Mouse (Mus musculus) cerebellum, adult 2 months (tissue): ENCODE data around the gene Cort. TPM values are rescaled to one million over a fixed set of nuclear protein-coding genes. Genes with fewer than 3 reads are reported as not detected.

ENCODE experiments used
- DNase-seq, 2 experiments: peaks; one replicate each; pipeline ENCODE4 v3.0.0; 2021
- H3K27ac ChIP-seq: fragments of 200-500 bp; 2 replicates; pipeline ENCODE4 v1.5.1; 2012; ENCODE audit warnings: low read length, control low read depth, inconsistent platforms; ENCODE audit not compliant: insufficient read depth
- H3K27me3 ChIP-seq: fragments of 200-500 bp; 2 replicates; pipeline ENCODE4 v1.6.1; 2012; ENCODE audit warnings: inconsistent platforms, mild to moderate bottlenecking, low read length, moderate library complexity; ENCODE audit not compliant: control insufficient read depth, insufficient read depth
- H3K4me1 ChIP-seq: fragments of 200-500 bp; 2 replicates; pipeline ENCODE4 v1.6.1; 2011; ENCODE audit warnings: low read length; ENCODE audit not compliant: control insufficient read depth, insufficient read depth
- H3K4me3 ChIP-seq: fragments of 200-500 bp; replicated peaks from 2 replicates; pipeline ENCODE3; 2011; ENCODE audit warnings: mild to moderate bottlenecking, low read depth, low read length, control low read depth; ENCODE audit not compliant: insufficient read depth
- CTCF ChIP-seq: fragments of 200-500 bp; IDR thresholded peaks from 2 replicates; pipeline ENCODE4 v1.5.1; 2011; ENCODE audit warnings: low read depth, mild to moderate bottlenecking, control low read depth, low read length, moderate library complexity, borderline replicate concordance; ENCODE audit not compliant: insufficient read depth
- POLR2A ChIP-seq: fragments of 200-500 bp; IDR thresholded peaks from 2 replicates; pipeline ENCODE4 v1.6.1; 2011; ENCODE audit warnings: low read length, control low read depth, borderline replicate concordance; ENCODE audit not compliant: insufficient read depth
- WGBS: fragments of 180-500 bp; shearing (Covaris S2); methylation state at CpG from one replicate; pipeline ENCODE4 v1.1.7; 2018; 5-methylcytosine and 5-hydroxymethylcytosine counted together
- polyA plus RNA-seq: library from polyadenylated mRNA; depleted of rRNA; stranded (reverse); fragments of >200 nt; gene quantifications from 2 replicates; pipeline ENCODE4 v1.2.3, GENCODE M21; 2012

Cort gene
- polyA plus RNA-seq, 1 experiment = 0.29 TPM

GRCm38 (mm10) chr4:149166957-149167611 lies 40.5 kb upstream of the Cort start:
- H3K27ac ChIP-seq = no peak overlapping the region
- no peaks in the 10 kb centered on the region for H3K4me1 ChIP-seq
- 1% methylated on average over 27 of the region's 27 CpGs for WGBS
- no peaks in the 10 kb centered on the region for H3K27me3 ChIP-seq
- DNase-seq = no peak
- peak overlapping the region; percentile 73 for H3K4me3 ChIP-seq
- TF ChIP-seq CTCF (no peak), POLR2A (no peak)

GRCm38 (mm10) chr4:149166215-149166946 lies 39.8 kb upstream of the Cort start, which contains the start of gene Pgd:
Gene Pgd (minus strand): TSS chr4:149166771.
- peak; percentile 96 for DNase-seq
- TF ChIP-seq POLR2A (peak; percentile 75), CTCF (no peak)
- no peaks in the 10 kb centered on the region for H3K4me1 ChIP-seq
- no peaks in the 10 kb centered on the region for H3K27me3 ChIP-seq
- H3K4me3 ChIP-seq = peak within 1 kb of the TSS; percentile 73
- under 1% methylated on average over 59 of the region's 59 CpGs for WGBS
- peak within 1 kb of the TSS; percentile 0; the same call in 1 of the 2 replicates for H3K27ac ChIP-seq

GRCm38 (mm10) chr4:149164150-149164549 lies 37.6 kb upstream of the Cort start:
- Histone ChIP-seq H3K4me3 (no peak overlapping the region), H3K27ac (no peak overlapping the region), H3K27me3 (no peaks in the 10 kb centered on the region), H3K4me1 (no peaks in the 10 kb centered on the region)
- TF ChIP-seq CTCF = no peak
- TF ChIP-seq POLR2A = no peak
- DNase-seq = no peak
- WGBS = 73% methylated on average over 5 of the region's 5 CpGs

- WGBS = 62% methylated on average over 1 of the region's 1 CpGs
- TF ChIP-seq POLR2A (no peak), CTCF (no peak)
These were observed 36.6 kb upstream of the Cort start for GRCm38 (mm10) chr4:149163196-149163595.

GRCm38 (mm10) chr4:149161166-149161565 lies 34.6 kb upstream of the Cort start:
- Histone ChIP-seq H3K4me3 (no peak overlapping the region), H3K27me3 (no peaks in the 10 kb centered on the region), H3K4me1 (no peaks in the 10 kb centered on the region), H3K27ac (no peak overlapping the region)
- no peak for DNase-seq
- TF ChIP-seq CTCF = no peak
- no peak for TF ChIP-seq POLR2A
- 91% methylated on average over 6 of the region's 6 CpGs for WGBS

More at GRCm38 (mm10) chr4:149163196-149163595, 36.6 kb upstream of the Cort start:
- no peaks in the 10 kb centered on the region for H3K27me3 ChIP-seq
- H3K4me1 ChIP-seq = no peaks in the 10 kb centered on the region
- no peak overlapping the region for H3K27ac ChIP-seq
- no peak overlapping the region for H3K4me3 ChIP-seq
- DNase-seq = no peak

GRCm38 (mm10) chr4:149159891-149160290 lies 33.3 kb upstream of the Cort start:
- WGBS = 66% methylated on average over 13 of the region's 13 CpGs
- no peak for DNase-seq
- TF ChIP-seq CTCF (no peak), POLR2A (no peak)
- no peaks in the 10 kb centered on the region for H3K4me1 ChIP-seq
- no peak overlapping the region for H3K27ac ChIP-seq
- no peak overlapping the region for H3K4me3 ChIP-seq
- no peaks in the 10 kb centered on the region for H3K27me3 ChIP-seq

GRCm38 (mm10) chr4:149159203-149159602 lies 32.6 kb upstream of the Cort start:
- no peaks in the 10 kb centered on the region for H3K27me3 ChIP-seq
- no peaks in the 10 kb centered on the region for H3K4me1 ChIP-seq
- DNase-seq = no peak
- no peak overlapping the region for H3K27ac ChIP-seq
- H3K4me3 ChIP-seq = no peak overlapping the region
- WGBS = 94% methylated on average over 2 of the region's 2 CpGs
- TF ChIP-seq POLR2A (no peak), CTCF (no peak)
